Mouse (Mus musculus): ENCODE data around the gene Brd3os. TPM values are rescaled to one million over a fixed set of nuclear protein-coding genes. Genes with fewer than 3 reads are reported as not detected.

The Brd3os gene
- polyA plus RNA-seq, 1 experiment from 2014 or later, result 7.6 TPM

DNA sequence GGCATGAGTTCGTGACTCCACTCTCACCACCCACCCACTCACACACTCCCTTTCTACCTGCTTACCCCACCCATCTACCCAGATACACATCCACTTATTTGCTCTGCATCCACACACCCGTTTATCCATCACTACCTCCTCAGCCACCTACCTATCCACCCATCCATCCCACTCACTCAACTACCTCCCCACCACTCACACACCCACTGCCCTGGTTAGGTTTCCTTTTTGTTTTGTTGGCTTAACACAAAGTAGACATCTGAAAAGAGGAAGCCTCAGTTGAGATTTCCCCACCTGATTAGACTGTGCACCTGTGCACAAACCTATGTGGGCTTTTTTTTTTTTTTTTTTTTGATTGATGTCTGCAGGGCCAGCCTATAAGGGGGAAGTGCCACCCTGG is 9.5 kb upstream of the Brd3os start:
- Histone ChIP-seq H3K4me2 (ENCODE audit: low read depth, low read length) (no peak overlapping the region), H3K27me3 (ENCODE audit: control insufficient read depth, insufficient read depth, low read depth, low read length) (no peaks in the 10 kb centered on the region), H3K36me3 (ENCODE audit: control insufficient read depth, insufficient read depth, low read length) (no peaks in the 10 kb centered on the region), H3K27ac (ENCODE audit: low read length) (no peak overlapping the region), H3K9ac (ENCODE audit: low read length) (no peak overlapping the region), H3K9me3 (ENCODE audit: control insufficient read depth, low read length) (no peaks in the 10 kb centered on the region), H3K4me3 (ENCODE audit: low read length) (no peak overlapping the region), H3K4me1 (replicated peaks; ENCODE audit: control insufficient read depth, insufficient read depth, low read length) (peaks cover 4% of the 10 kb centered on the region)
- no peak for ATAC-seq (ENCODE audit: low read depth)
- WGBS, result 57% methylated on average over 2 of the region's 2 CpGs

- ATAC-seq (ENCODE audit: low read depth), result no peak
- Histone ChIP-seq H3K4me1 (replicated peaks; ENCODE audit: control insufficient read depth, insufficient read depth, low read length) (peaks cover 9% of the 10 kb centered on the region), H3K36me3 (ENCODE audit: control insufficient read depth, insufficient read depth, low read length) (no peaks in the 10 kb centered on the region), H3K4me2 (ENCODE audit: low read depth, low read length) (no peak overlapping the region), H3K27ac (ENCODE audit: low read length) (no peak overlapping the region), H3K9ac (ENCODE audit: low read length) (no peak overlapping the region), H3K27me3 (ENCODE audit: control insufficient read depth, insufficient read depth, low read depth, low read length) (no peaks in the 10 kb centered on the region), H3K4me3 (ENCODE audit: low read length) (no peak overlapping the region), H3K9me3 (ENCODE audit: control insufficient read depth, low read length) (no peaks in the 10 kb centered on the region)
- WGBS, result 44% methylated on average over 1 of the region's 1 CpGs
Observed at GRCm38 (mm10) chr2:27437876-27438275, 4.2 kb upstream of the Brd3os start.

DNA sequence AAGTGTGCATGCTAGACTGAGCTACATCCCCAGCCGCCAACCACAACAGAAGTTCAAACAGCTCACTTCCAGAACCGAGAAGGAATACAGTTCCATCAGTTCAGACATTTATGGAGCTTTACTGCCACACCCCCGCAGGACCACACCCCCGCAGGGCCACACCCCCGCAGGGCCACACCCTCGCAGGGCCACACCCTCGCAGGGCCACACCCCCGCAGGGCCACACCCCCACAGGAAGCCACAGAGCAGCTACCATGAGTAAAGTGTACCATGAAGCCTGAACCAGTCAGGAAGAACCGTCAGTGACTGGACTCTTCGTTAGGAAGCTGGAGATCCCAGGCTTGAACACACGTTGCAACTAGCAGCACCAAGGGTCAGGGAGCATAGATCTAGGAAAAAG is 3.8 kb upstream of the Brd3os start:
- Histone ChIP-seq H3K36me3 (ENCODE audit: control insufficient read depth, insufficient read depth, low read length) (no peaks in the 10 kb centered on the region), H3K27ac (ENCODE audit: low read length) (no peak overlapping the region), H3K4me1 (replicated peaks; ENCODE audit: control insufficient read depth, insufficient read depth, low read length) (peaks cover 13% of the 10 kb centered on the region), H3K4me3 (ENCODE audit: low read length) (no peak overlapping the region), H3K9ac (ENCODE audit: low read length) (no peak overlapping the region), H3K4me2 (ENCODE audit: low read depth, low read length) (no peak overlapping the region), H3K27me3 (ENCODE audit: control insufficient read depth, insufficient read depth, low read depth, low read length) (no peaks in the 10 kb centered on the region), H3K9me3 (ENCODE audit: control insufficient read depth, low read length) (no peaks in the 10 kb centered on the region)
- ATAC-seq (ENCODE audit: low read depth), result no peak
- 15% methylated on average over 11 of the region's 11 CpGs for WGBS

GRCm38 (mm10) chr2:27442708-27443449 is 755 bp downstream of the Brd3os start:
- peak; percentile 35 for ATAC-seq (ENCODE audit: low read depth)
- H3K27ac ChIP-seq (ENCODE audit: low read length), result peak overlapping the region; percentile 10; the same call in 1 of the 2 replicates
- no peaks in the 10 kb centered on the region for H3K27me3 ChIP-seq (ENCODE audit: control insufficient read depth, insufficient read depth, low read depth, low read length)
- H3K9me3 ChIP-seq (ENCODE audit: control insufficient read depth, low read length), result no peaks in the 10 kb centered on the region
- WGBS, result 28% methylated on average over 20 of the region's 20 CpGs
- H3K9ac ChIP-seq (ENCODE audit: low read length), result peak overlapping the region; percentile 65
- H3K4me3 ChIP-seq (ENCODE audit: low read length), result peak overlapping the region; percentile 63
- H3K4me2 ChIP-seq (ENCODE audit: low read depth, low read length), result peak overlapping the region; percentile 77
- H3K4me1 ChIP-seq (replicated peaks; ENCODE audit: control insufficient read depth, insufficient read depth, low read length), result peaks cover 13% of the 10 kb centered on the region
- H3K36me3 ChIP-seq (ENCODE audit: control insufficient read depth, insufficient read depth, low read length), result peaks cover 17% of the 10 kb centered on the region

DNA sequence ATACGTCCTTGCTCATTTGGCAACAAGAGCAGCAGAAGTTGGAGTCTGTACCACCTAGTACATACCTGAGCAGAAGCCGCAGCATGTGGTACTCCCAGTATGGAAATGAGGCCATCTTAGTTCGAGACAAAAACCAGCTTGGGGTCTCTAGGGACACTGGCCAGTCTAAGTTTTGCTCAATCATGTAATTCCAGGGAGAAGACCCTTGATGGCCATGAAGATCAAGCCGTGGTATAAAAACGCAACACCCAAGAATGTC is 1.3 kb downstream of the Brd3os start:
- H3K27me3 ChIP-seq (ENCODE audit: control insufficient read depth, insufficient read depth, low read depth, low read length), result no peaks in the 10 kb centered on the region
- 0 out of 2 replicates have a peak overlapping the region, but pooled peaks have one; percentile 77 for H3K4me2 ChIP-seq (ENCODE audit: low read depth, low read length)
- no peaks in the 10 kb centered on the region for H3K9me3 ChIP-seq (ENCODE audit: control insufficient read depth, low read length)
- H3K9ac ChIP-seq (ENCODE audit: low read length), result no peak overlapping the region
- WGBS, result 71% methylated on average over 5 of the region's 5 CpGs
- ATAC-seq (ENCODE audit: low read depth), result no peak
- H3K4me3 ChIP-seq (ENCODE audit: low read length), result no peak overlapping the region
- H3K4me1 ChIP-seq (replicated peaks; ENCODE audit: control insufficient read depth, insufficient read depth, low read length), result peaks cover 9% of the 10 kb centered on the region
- H3K36me3 ChIP-seq (ENCODE audit: control insufficient read depth, insufficient read depth, low read length), result peaks cover 22% of the 10 kb centered on the region
- no peak overlapping the region for H3K27ac ChIP-seq (ENCODE audit: low read length)

DNA sequence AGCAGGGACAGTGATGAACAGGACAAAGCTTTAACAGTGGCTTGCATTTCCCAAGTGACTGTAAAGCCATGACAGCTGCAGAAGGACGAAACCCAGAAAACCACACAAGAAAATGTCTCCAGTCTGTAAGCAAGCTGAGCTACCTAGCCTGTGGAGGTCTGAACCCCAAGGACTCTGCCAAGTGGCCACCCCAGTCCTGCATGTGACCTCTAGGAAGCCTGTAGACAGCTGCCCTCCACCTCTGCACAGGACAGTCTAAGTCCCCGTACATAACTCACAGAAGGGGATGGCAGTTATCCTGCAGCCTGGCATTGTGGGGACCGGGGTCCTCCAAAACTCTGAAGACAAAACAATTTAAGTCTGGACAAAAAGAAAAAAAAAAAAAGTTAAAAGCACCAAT is 3.8 kb downstream of the Brd3os start:
- peaks cover 43% of the 10 kb centered on the region for H3K36me3 ChIP-seq (ENCODE audit: control insufficient read depth, insufficient read depth, low read length)
- H3K27ac ChIP-seq (ENCODE audit: low read length), result no peak overlapping the region
- H3K27me3 ChIP-seq (ENCODE audit: control insufficient read depth, insufficient read depth, low read depth, low read length), result no peaks in the 10 kb centered on the region
- WGBS, result 87% methylated on average over 3 of the region's 3 CpGs
- H3K4me2 ChIP-seq (ENCODE audit: low read depth, low read length), result no peak overlapping the region
- no peaks in the 10 kb centered on the region for H3K9me3 ChIP-seq (ENCODE audit: control insufficient read depth, low read length)
- no peak overlapping the region for H3K4me3 ChIP-seq (ENCODE audit: low read length)
- H3K9ac ChIP-seq (ENCODE audit: low read length), result no peak overlapping the region
- H3K4me1 ChIP-seq (replicated peaks; ENCODE audit: control insufficient read depth, insufficient read depth, low read length), result peaks cover 8% of the 10 kb centered on the region
- ATAC-seq (ENCODE audit: low read depth), result no peak

- ATAC-seq (ENCODE audit: low read depth), result no peak
- Histone ChIP-seq H3K36me3 (ENCODE audit: control insufficient read depth, insufficient read depth, low read length) (peaks cover 50% of the 10 kb centered on the region), H3K9me3 (ENCODE audit: control insufficient read depth, low read length) (no peaks in the 10 kb centered on the region), H3K4me3 (ENCODE audit: low read length) (no peak overlapping the region), H3K9ac (ENCODE audit: low read length) (no peak overlapping the region), H3K4me1 (replicated peaks; ENCODE audit: control insufficient read depth, insufficient read depth, low read length) (peaks cover 6% of the 10 kb centered on the region), H3K4me2 (ENCODE audit: low read depth, low read length) (no peak overlapping the region), H3K27ac (ENCODE audit: low read length) (no peak overlapping the region), H3K27me3 (ENCODE audit: control insufficient read depth, insufficient read depth, low read depth, low read length) (no peaks in the 10 kb centered on the region)
- WGBS, result 85% methylated on average over 8 of the region's 8 CpGs
Observed at GRCm38 (mm10) chr2:27446812-27447211, 4.7 kb downstream of the Brd3os start.

GRCm38 (mm10) chr2:27447782-27448181 is 5.7 kb downstream of the Brd3os start:
- ATAC-seq (ENCODE audit: low read depth), result no peak
- Histone ChIP-seq H3K27ac (ENCODE audit: low read length) (no peak overlapping the region), H3K9me3 (ENCODE audit: control insufficient read depth, low read length) (no peaks in the 10 kb centered on the region), H3K4me2 (ENCODE audit: low read depth, low read length) (no peak overlapping the region), H3K4me3 (ENCODE audit: low read length) (no peak overlapping the region), H3K4me1 (replicated peaks; ENCODE audit: control insufficient read depth, insufficient read depth, low read length) (peaks cover 5% of the 10 kb centered on the region; the same call in 1 of the 2 replicates), H3K9ac (ENCODE audit: low read length) (no peak overlapping the region), H3K27me3 (ENCODE audit: control insufficient read depth, insufficient read depth, low read depth, low read length) (no peaks in the 10 kb centered on the region), H3K36me3 (ENCODE audit: control insufficient read depth, insufficient read depth, low read length) (peaks cover 56% of the 10 kb centered on the region)
- 84% methylated on average over 5 of the region's 5 CpGs for WGBS

GRCm38 (mm10) chr2:27450226-27450625 is 8.1 kb downstream of the Brd3os start:
- no peak overlapping the region for H3K4me3 ChIP-seq (ENCODE audit: low read length)
- H3K27ac ChIP-seq (ENCODE audit: low read length), result no peak overlapping the region
- H3K36me3 ChIP-seq (ENCODE audit: control insufficient read depth, insufficient read depth, low read length), result peaks cover 70% of the 10 kb centered on the region
- 73% methylated on average over 14 of the region's 14 CpGs for WGBS
- H3K27me3 ChIP-seq (ENCODE audit: control insufficient read depth, insufficient read depth, low read depth, low read length), result no peaks in the 10 kb centered on the region
- H3K4me2 ChIP-seq (ENCODE audit: low read depth, low read length), result no peak overlapping the region
- no peak for ATAC-seq (ENCODE audit: low read depth)
- no peaks in the 10 kb centered on the region for H3K4me1 ChIP-seq (replicated peaks; ENCODE audit: control insufficient read depth, insufficient read depth, low read length)
- no peaks in the 10 kb centered on the region for H3K9me3 ChIP-seq (ENCODE audit: control insufficient read depth, low read length)
- no peak overlapping the region for H3K9ac ChIP-seq (ENCODE audit: low read length)

DNA sequence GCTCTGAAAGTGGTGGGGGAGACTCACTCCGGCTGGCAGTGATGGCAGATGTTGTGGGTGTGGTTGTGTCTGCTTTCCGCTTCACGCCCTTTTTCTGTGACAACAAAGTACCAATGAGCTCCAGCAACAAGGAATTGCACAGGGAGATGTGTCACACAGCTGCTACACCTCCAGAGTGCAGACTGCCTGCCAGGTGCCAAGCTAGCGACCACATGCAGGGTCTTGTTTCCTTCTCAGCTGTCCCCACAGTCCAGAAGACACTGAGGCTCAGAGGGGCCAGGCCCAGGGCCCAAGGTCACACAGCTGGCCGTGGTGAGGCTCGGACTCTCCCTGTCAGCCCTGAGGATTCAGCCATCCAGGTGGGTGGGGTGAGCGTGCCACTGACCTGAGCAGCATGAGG is 17.6 kb downstream of the Brd3os start:
- H3K9me3 ChIP-seq (ENCODE audit: control insufficient read depth, low read length), result no peaks in the 10 kb centered on the region
- H3K4me2 ChIP-seq (ENCODE audit: low read depth, low read length), result no peak overlapping the region
- ATAC-seq (ENCODE audit: low read depth), result no peak
- no peaks in the 10 kb centered on the region for H3K27me3 ChIP-seq (ENCODE audit: control insufficient read depth, insufficient read depth, low read depth, low read length)
- H3K4me3 ChIP-seq (ENCODE audit: low read length), result no peak overlapping the region
- H3K9ac ChIP-seq (ENCODE audit: low read length), result no peak overlapping the region
- 86% methylated on average over 7 of the region's 7 CpGs for WGBS
- no peak overlapping the region for H3K27ac ChIP-seq (ENCODE audit: low read length)
- peaks cover 76% of the 10 kb centered on the region for H3K36me3 ChIP-seq (ENCODE audit: control insufficient read depth, insufficient read depth, low read length)
- H3K4me1 ChIP-seq (replicated peaks; ENCODE audit: control insufficient read depth, insufficient read depth, low read length), result no peaks in the 10 kb centered on the region
